Mouse (Mus musculus): ENCODE results near the gene Chn2. TPM values are rescaled to one million over a fixed set of nuclear protein-coding genes. Genes with fewer than 3 reads are reported as not detected.
"Not testable (repeated sequence)": the region's sequence is repeated elsewhere in the genome, so short reads cannot be mapped to it uniquely, and the experiment has no call there.

Gene Chn2
- polyA plus RNA-seq, 1 experiment from 2014 or later = 15.3 TPM

DNA sequence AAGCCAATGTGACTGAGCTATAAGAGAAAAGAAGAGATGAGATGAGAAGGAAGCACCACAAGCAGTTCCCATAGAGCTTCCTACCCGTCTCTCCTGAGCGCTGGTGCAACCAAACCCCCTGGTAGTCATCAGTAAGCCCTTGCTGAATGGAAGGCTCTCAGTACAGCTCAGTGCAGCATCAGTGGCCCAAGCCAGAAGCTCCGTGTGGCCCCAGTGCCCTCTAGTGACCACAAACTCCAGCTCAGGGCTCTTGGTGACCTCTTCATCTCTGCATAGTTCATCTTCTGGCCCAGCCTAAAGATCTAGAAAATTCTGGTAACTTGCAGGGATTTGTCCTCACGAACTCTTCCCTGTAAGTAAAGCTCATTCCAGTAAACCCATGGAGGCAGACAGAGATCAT lies 125.4 kb downstream of the Chn2 start:
- ATAC-seq (ENCODE audit: low read depth) (no peak), DNase-seq (ENCODE audit: low spot score) (no peak)
- Histone ChIP-seq H3K27ac (replicated peaks; ENCODE audit: low read depth, low read length) (no peak overlapping the region), H3K4me1 (ENCODE audit: control insufficient read depth, insufficient read depth, low read length) (0 out of 2 replicates have a peak, but pooled peaks cover 10% of the 10 kb centered on the region), H3K9ac (ENCODE audit: low read depth, low read length) (no peak overlapping the region), H3K27me3 (replicated peaks; ENCODE audit: control insufficient read depth, insufficient read depth, low read length) (no peaks in the 10 kb centered on the region), H3K9me3 (ENCODE audit: control insufficient read depth, low read length) (no peaks in the 10 kb centered on the region), H3K4me3 (ENCODE audit: low read depth, low read length) (no peak overlapping the region), H3K36me3 (ENCODE audit: control insufficient read depth, insufficient read depth, low read length) (no peaks in the 10 kb centered on the region), H3K4me2 (ENCODE audit: low read depth, low read length) (no peak overlapping the region)
- WGBS = 44% methylated on average over 4 of the region's 4 CpGs

GRCm38 (mm10) chr6:54165246-54165645 lies 125.9 kb downstream of the Chn2 start:
- Histone ChIP-seq H3K27ac (replicated peaks; ENCODE audit: low read depth, low read length) (no peak overlapping the region), H3K4me2 (ENCODE audit: low read depth, low read length) (no peak overlapping the region), H3K36me3 (ENCODE audit: control insufficient read depth, insufficient read depth, low read length) (no peaks in the 10 kb centered on the region), H3K4me3 (ENCODE audit: low read depth, low read length) (no peak overlapping the region), H3K27me3 (replicated peaks; ENCODE audit: control insufficient read depth, insufficient read depth, low read length) (no peaks in the 10 kb centered on the region), H3K4me1 (ENCODE audit: control insufficient read depth, insufficient read depth, low read length) (0 out of 2 replicates have a peak, but pooled peaks cover 10% of the 10 kb centered on the region), H3K9ac (ENCODE audit: low read depth, low read length) (no peak overlapping the region), H3K9me3 (ENCODE audit: control insufficient read depth, low read length) (no peaks in the 10 kb centered on the region)
- no peak for ATAC-seq (ENCODE audit: low read depth)
- 87% methylated on average over 7 of the region's 7 CpGs for WGBS
- DNase-seq (ENCODE audit: low spot score) = no peak

- no peak for ATAC-seq (ENCODE audit: low read depth)
- 88% methylated on average over 4 of the region's 4 CpGs for WGBS
Measured at GRCm38 (mm10) chr6:54165863-54166262, 126.5 kb downstream of the Chn2 start.

DNA sequence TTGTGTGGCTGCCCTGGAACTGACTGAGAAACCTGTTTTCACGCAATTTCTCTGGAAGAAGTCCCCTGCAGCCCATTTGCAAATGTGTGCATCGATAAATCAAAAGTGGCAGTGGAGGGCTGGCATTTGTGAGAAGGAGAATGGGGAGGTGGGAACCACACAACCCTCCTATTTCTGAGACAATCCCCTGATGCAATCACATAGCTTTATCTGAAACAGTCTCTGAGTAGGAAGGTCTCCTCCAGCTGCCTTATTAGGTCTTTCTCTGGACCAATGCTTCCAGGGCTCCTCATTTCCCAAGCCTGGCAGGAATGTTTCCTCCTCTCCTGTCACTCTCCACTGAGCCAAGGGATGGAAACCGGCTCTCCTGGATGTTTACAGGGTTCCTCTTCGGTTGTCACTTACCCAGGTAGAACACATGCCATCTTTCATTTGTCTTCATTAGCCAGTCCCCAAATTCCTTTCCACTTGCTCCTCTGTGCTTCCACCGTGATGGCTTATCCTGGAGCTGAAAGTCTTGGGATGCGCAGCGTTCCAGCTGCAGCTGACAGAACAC lies 127.7 kb downstream of the Chn2 start:
- no peak overlapping the region for H3K27ac ChIP-seq (replicated peaks; ENCODE audit: low read depth, low read length)
- no peaks in the 10 kb centered on the region for H3K27me3 ChIP-seq (replicated peaks; ENCODE audit: control insufficient read depth, insufficient read depth, low read length)
- WGBS = 67% methylated on average over 7 of the region's 7 CpGs
- H3K9ac ChIP-seq (ENCODE audit: low read depth, low read length) = no peak overlapping the region
- H3K4me3 ChIP-seq (ENCODE audit: low read depth, low read length) = no peak overlapping the region
- no peaks in the 10 kb centered on the region for H3K36me3 ChIP-seq (ENCODE audit: control insufficient read depth, insufficient read depth, low read length)
- H3K4me2 ChIP-seq (ENCODE audit: low read depth, low read length) = no peak overlapping the region
- no peak for DNase-seq (ENCODE audit: low spot score)
- H3K9me3 ChIP-seq (ENCODE audit: control insufficient read depth, low read length) = no peaks in the 10 kb centered on the region
- 0 out of 2 replicates have a peak, but pooled peaks cover 10% of the 10 kb centered on the region for H3K4me1 ChIP-seq (ENCODE audit: control insufficient read depth, insufficient read depth, low read length)
- ATAC-seq (ENCODE audit: low read depth) = no peak

More at GRCm38 (mm10) chr6:54165863-54166262, 126.5 kb downstream of the Chn2 start:
- Histone ChIP-seq H3K9me3 (ENCODE audit: control insufficient read depth, low read length) (no peaks in the 10 kb centered on the region), H3K4me3 (ENCODE audit: low read depth, low read length) (no peak overlapping the region), H3K27ac (replicated peaks; ENCODE audit: low read depth, low read length) (no peak overlapping the region), H3K36me3 (ENCODE audit: control insufficient read depth, insufficient read depth, low read length) (no peaks in the 10 kb centered on the region), H3K27me3 (replicated peaks; ENCODE audit: control insufficient read depth, insufficient read depth, low read length) (no peaks in the 10 kb centered on the region), H3K4me2 (ENCODE audit: low read depth, low read length) (no peak overlapping the region), H3K4me1 (ENCODE audit: control insufficient read depth, insufficient read depth, low read length) (0 out of 2 replicates have a peak, but pooled peaks cover 10% of the 10 kb centered on the region), H3K9ac (ENCODE audit: low read depth, low read length) (no peak overlapping the region)
- DNase-seq (ENCODE audit: low spot score) = no peak

DNA sequence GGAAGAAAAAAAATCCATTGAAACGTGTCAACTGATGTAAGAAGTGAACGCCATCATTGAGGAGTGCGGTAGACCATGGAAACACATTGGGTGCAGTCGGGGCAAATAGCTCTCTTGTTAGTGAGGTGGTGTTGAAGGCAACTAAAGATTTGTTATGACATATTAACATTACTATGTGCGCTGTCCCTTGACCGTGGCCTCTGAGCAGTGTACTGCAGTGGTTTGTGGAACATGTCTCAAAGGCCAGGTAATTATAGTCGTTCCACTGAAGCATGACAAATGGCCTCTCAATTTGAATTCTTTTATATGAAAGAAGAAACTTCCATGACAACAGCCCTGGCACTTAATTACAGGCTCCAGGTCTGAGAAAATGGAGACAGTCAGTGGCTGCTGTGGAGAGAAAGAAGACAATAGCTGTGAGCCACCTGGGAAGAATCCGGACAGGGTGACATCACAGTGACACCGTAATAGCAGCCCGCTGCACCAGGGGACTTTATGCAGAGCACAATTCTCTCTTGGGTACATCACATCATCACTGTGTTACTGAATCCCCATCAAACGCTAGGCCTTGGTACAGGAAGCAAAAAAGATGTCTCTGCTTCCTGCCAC lies 131.0 kb downstream of the Chn2 start:
- Histone ChIP-seq H3K4me3 (ENCODE audit: low read depth, low read length) (no peak overlapping the region), H3K36me3 (ENCODE audit: control insufficient read depth, insufficient read depth, low read length) (no peaks in the 10 kb centered on the region), H3K9me3 (ENCODE audit: control insufficient read depth, low read length) (no peaks in the 10 kb centered on the region), H3K4me1 (ENCODE audit: control insufficient read depth, insufficient read depth, low read length) (no peaks in the 10 kb centered on the region), H3K9ac (ENCODE audit: low read depth, low read length) (no peak overlapping the region), H3K27me3 (replicated peaks; ENCODE audit: control insufficient read depth, insufficient read depth, low read length) (no peaks in the 10 kb centered on the region), H3K27ac (replicated peaks; ENCODE audit: low read depth, low read length) (no peak overlapping the region), H3K4me2 (ENCODE audit: low read depth, low read length) (no peak overlapping the region)
- 77% methylated on average over 11 of the region's 11 CpGs for WGBS
- DNase-seq (ENCODE audit: low spot score) (no peak), ATAC-seq (ENCODE audit: low read depth) (peak; percentile 62; the same call in 1 of the 2 replicates)

DNA sequence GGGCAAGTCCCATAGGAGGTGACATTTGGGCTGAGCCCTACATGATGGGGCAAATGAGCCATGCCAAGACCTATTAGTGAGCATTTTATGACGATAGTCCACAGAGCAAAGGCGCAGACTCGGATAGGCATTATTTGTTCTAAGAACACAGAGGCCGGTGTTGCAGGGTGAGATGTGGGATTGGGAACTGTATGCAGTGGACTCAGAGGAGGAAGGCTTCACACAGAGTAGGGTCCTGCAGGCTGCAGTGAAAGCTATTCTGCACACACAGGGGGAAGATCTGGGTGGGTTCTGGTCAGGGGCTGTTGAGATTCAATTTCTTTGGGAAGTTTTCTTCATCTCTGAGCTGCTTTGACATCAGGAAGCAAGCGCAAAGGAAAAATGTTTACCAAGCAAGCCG lies 132.0 kb downstream of the Chn2 start:
- Histone ChIP-seq H3K4me3 (ENCODE audit: low read depth, low read length) (no peak overlapping the region), H3K4me1 (ENCODE audit: control insufficient read depth, insufficient read depth, low read length) (no peaks in the 10 kb centered on the region), H3K36me3 (ENCODE audit: control insufficient read depth, insufficient read depth, low read length) (no peaks in the 10 kb centered on the region), H3K9me3 (ENCODE audit: control insufficient read depth, low read length) (no peaks in the 10 kb centered on the region), H3K27ac (replicated peaks; ENCODE audit: low read depth, low read length) (no peak overlapping the region), H3K4me2 (ENCODE audit: low read depth, low read length) (no peak overlapping the region), H3K9ac (ENCODE audit: low read depth, low read length) (no peak overlapping the region), H3K27me3 (replicated peaks; ENCODE audit: control insufficient read depth, insufficient read depth, low read length) (no peaks in the 10 kb centered on the region)
- DNase-seq (ENCODE audit: low spot score) = no peak
- WGBS = 81% methylated on average over 6 of the region's 6 CpGs
- no peak for ATAC-seq (ENCODE audit: low read depth)

DNA sequence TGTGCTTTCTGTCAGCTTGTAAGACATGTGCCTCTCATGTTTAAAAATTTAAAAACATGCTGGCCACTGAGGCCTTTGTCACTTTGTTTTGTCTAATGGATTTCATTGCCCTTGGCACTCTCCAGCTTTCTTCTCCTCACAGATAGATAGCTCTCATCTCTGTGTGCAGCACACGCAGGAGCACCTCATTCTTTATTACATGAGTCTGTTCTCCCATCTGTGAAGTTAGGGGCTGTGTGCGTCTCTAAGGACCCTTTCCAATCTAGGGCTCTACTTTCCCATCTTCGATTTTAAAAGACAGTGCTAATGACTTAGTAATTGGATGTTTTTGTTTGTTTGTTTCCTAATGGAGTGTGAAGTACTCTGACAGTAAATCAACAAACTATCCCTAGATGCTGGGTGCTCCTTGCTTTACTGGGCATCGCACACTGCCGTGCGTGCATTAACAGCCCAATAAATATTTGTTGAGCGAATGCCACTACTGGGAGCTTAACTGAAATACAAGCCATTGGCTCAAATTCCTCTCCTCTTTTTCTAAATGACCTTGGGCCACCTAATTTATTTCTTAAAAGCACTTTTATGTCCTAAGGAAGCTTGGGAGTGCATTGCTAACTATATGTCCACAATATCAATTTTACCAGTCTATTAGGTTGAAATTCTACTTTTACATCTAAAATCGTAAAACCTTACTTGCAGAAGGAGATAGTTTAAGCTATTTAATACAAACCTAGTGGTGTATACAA lies 136.3 kb downstream of the Chn2 start:
- no peaks in the 10 kb centered on the region for H3K4me1 ChIP-seq (ENCODE audit: control insufficient read depth, insufficient read depth, low read length)
- ATAC-seq (ENCODE audit: low read depth) (no peak), DNase-seq (ENCODE audit: low spot score) (no peak)
- no peaks in the 10 kb centered on the region for H3K36me3 ChIP-seq (ENCODE audit: control insufficient read depth, insufficient read depth, low read length)
- 71% methylated on average over 8 of the region's 8 CpGs for WGBS
- no peak overlapping the region for H3K27ac ChIP-seq (replicated peaks; ENCODE audit: low read depth, low read length)
- no peaks in the 10 kb centered on the region for H3K9me3 ChIP-seq (ENCODE audit: control insufficient read depth, low read length)
- H3K4me2 ChIP-seq (ENCODE audit: low read depth, low read length) = no peak overlapping the region
- no peak overlapping the region for H3K4me3 ChIP-seq (ENCODE audit: low read depth, low read length)
- H3K27me3 ChIP-seq (replicated peaks; ENCODE audit: control insufficient read depth, insufficient read depth, low read length) = no peaks in the 10 kb centered on the region
- no peak overlapping the region for H3K9ac ChIP-seq (ENCODE audit: low read depth, low read length)

- not testable (repeated sequence) for H3K36me3 ChIP-seq (ENCODE audit: control insufficient read depth, insufficient read depth, low read length); ATAC-seq (ENCODE audit: low read depth)
Measured at GRCm38 (mm10) chr6:54177081-54177480, 137.7 kb downstream of the Chn2 start.

More at GRCm38 (mm10) chr6:54177081-54177480, 137.7 kb downstream of the Chn2 start:
- H3K4me2 ChIP-seq (ENCODE audit: low read depth, low read length); H3K4me1 ChIP-seq (ENCODE audit: control insufficient read depth, insufficient read depth, low read length); H3K9me3 ChIP-seq (ENCODE audit: control insufficient read depth, low read length); H3K4me3 ChIP-seq (ENCODE audit: low read depth, low read length); DNase-seq (ENCODE audit: low spot score); H3K27ac ChIP-seq (replicated peaks; ENCODE audit: low read depth, low read length); H3K27me3 ChIP-seq (replicated peaks; ENCODE audit: control insufficient read depth, insufficient read depth, low read length); H3K9ac ChIP-seq (ENCODE audit: low read depth, low read length): not testable (repeated sequence)
- 91% methylated on average over 6 of the region's 6 CpGs for WGBS
